Mouse (Mus musculus) layer of hippocampus, adult 18-20 months (tissue): Measurements from ENCODE around the gene Pbx1. TPM values are rescaled to one million over a fixed set of nuclear protein-coding genes. Genes with fewer than 3 reads are reported as not detected.
A peak's percentile ranks its signal among the peaks of the same experiment; 100 is the strongest.

Experiments used
- DNase-seq, 2 experiments: peaks; one replicate each; pipeline ENCODE4 v3.0.0; 2022; ENCODE audit warnings: low spot score in 2 of 2
- total RNA-seq, 2 experiments: library from RNA; stranded (reverse); gene quantifications; 2 replicates each; pipeline ENCODE4 v1.2.3; 2021

Pbx1 gene
- total RNA-seq, 2 experiments from 2014 or later = 122 to 127 TPM

DNA sequence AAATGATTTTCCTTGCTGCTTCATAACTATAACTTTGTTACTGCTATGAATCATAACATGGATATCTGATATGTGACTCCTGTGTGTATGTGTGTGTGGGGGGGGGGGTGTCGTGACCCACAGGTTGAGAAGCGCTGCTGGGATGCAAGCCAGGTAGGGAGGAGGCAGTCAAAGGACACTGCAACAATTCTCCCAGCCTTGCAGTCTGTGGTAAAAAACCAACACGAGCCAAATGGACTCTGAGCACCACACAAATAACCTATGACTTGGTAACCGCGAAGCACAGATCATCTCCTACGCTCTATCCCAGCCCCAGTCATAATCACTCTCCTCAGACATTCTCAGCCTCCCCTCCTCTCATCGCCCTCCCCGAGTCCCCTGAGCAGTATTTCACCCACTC lies 87.2 kb downstream of the Pbx1 start:
- DNase-seq = no peak

DNA sequence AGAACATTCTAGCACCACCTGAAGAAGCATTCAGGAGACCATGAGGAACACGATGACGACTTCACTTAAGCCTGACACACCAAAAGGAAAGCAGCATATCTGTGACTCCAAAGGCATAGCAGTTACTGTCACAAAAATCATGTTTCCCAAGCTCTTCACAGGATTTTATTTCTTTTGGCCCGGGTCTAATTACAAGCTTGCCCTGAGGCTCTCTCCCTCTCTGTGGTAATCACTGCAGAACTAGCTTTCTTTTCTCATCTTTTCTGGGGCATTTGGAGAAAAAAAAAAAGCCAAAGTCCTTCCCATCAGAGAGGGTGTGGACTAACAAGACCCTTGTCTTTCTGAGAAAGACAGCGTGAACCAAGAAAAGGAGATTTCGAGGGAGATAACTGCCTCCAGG lies 87.8 kb downstream of the Pbx1 start:
- no peak for DNase-seq

DNA sequence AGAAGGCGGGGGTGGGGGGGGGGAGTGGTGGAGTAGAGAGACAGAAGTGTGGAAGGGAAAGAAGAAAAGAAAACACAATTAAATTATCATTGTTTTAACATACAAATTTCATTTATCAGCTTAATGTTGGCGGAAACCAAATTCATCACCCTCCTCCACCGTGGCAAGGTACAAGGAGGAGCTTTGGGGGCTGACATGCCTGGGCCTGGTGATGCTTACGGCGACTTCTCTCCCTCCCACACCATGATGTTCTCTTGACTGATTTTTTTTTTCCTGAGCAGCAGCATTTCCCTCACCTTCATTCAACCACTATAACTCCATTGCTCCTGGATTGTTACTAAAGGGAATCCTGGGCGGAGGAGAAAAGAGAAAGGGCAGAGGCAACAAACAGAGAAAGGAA lies 89.8 kb downstream of the Pbx1 start:
- DNase-seq = no peak

DNA sequence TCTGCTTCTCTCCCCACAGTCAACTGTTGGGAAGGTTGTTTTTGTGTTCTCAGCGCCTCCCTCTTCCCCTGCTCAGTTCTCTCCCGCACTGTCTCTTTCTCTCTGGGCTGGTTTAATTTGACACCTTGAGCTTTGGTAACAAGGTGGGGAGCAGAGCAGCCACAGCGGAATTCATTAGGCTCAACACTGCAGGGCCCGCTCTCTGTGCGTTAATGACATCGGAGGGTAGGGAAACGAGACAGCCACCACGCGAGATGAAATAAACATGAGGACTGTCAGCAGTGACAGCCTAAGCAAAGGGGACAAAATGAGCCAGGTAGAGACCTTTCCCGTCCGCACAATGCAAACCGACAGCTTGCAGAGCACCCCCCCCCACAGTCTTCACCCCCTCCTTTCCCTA lies 90.2 kb downstream of the Pbx1 start:
- DNase-seq = no peak

DNA sequence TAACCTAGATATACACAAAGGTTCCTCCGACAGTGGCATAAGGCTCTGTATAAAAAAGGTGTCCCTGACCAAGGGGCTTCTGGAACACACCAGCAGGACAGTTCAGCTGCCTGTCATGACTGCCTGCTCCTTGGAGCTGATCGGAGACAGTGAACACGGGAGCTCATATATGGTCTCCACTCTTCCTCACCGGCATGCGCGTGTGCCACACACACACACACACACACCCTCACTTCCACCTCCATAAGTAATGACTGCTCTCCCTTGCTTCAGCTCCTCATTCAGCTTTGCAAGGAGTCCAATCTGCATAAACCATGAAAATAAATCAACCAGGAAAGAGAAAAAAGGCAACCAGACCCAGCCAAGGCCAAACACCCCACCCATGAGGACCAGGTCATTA lies 90.7 kb downstream of the Pbx1 start:
- no peak for DNase-seq

DNA sequence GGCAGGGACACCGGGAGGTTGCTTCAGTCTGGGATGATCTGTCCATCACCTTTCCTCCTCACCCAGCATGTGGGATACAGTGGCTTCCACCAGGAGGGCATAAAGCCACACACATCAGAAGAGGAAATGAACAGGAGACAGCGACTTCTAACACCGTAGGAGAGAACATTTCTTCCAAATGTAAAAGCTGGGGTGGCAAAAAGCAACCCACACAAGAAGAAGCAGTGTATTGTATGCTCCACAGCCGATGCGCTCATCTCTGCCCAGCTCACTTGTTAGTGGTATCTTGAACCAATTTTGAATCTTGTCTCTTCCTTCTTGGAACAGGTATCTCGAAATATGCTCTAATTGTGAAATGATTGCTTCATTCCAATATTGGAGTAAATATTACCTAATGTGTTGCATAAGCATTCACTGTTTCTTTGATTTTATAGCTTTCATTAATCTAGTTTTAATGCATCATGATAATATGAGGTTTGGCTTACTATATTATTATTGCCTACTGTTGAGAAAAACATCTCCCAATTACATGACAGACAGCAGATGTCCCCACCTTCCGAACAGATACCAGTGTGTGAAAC lies 95.7 kb downstream of the Pbx1 start:
- no peak for DNase-seq

DNA sequence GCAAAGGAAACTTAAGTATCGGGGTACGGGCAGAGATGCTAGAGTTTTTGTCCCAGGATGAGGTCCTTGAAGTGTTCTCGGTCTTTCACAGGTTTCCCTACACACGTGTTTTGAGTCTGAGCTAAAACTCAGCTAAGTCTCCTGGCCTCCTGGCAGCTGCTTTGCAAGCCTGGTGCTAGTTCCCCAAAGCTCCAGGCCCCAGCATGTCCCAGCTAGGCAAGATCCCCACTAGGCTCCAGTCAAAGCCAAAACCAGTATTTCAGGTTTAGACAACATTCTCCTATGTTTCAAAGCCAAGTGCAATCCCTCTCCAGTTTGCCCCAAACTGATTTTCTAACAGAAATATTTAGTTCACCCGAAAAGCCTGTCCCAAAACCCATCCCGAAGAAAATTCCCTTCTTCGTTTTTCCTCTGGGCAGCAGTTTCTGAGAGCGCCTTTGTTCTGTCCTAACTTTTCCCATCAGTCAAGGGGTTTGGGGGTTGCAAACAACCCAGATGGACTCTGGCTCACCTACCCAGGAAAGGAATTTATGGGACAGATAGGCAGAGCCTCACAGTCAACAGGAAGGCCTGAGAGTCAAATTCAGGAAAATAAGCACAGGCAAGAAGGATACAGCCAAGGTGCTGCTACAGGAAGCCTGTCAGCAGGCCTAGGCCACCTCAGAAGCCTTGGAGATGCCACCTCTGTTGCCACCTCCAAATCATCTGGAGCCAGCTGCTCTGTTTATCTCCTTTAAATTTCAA lies 97.1 kb downstream of the Pbx1 start:
- DNase-seq = no peak

DNA sequence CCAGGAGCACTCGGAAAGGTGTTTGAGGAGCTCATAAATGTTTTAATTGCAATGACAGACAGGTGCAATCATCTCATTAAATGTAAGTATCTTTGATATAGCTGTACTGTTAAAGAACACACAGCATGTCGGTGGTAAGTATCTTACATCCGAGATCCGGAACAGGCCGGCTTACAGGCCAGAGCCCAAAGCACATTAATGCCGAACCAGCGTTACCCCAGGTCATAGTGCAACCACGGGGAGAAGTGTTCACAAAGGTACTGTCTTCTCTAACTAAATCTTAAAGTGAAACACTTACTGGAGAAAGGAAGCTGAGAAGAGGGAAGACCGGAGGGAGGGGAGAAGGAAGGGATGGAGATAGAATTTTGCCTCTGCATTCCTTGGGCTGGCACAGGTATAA lies 100.0 kb downstream of the Pbx1 start:
- no peak for DNase-seq

DNA sequence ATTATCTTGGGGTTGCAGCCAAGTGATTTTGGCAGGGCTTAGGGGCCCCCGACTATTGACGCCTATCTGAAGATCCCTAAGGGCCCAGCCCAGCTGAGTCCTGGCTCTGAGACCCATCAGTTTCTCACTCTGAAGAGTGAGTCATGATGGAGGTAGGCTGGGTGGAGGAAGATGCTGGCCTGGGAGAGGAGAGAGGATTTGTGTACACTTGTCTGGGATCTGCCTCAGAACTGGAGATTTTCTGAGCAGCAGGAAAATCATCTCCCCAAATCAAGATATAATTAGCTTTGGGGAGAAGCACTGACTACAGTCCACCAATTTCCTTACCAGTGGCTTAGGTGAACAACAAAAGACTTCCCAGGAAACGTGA lies 103.8 kb downstream of the Pbx1 start:
- no peak for DNase-seq

DNA sequence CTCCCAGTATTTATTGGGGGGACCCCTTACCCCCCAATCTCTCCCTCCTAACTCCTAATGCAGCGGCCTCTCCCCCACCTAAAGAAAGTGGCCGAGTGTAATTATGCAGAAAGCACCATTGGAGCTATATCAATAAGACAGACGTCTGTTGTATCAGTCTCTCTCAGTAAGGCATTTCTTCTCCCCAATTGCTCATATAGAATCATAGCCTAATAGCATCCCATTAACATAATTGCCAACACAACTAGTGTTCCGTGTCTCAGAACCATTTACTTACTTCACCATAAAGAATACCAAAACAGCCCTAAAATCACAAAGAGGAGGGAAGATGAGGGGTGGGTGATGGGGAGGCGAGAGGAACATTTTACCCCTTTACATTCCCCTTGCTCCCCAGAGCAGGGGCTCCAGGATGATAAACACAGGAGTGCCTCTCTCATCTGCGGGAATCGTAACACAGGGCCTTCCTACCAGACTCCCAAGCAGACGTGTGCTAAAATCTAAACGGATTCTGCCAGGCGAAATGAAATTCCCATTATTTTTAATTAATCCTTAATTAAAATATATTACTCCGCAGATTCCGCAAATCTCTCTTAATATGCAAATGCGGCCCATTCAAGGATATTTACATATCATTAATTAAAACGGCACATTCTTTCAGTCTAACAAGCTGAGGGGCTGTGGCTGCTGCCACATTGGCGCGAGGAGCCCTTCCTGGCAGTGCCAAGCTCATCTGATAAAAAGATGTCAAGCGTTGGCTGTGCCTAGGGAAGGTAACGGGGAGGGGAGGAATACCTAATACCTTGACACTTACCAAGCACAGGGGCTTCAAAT lies 104.5 kb downstream of the Pbx1 start:
- no peak for DNase-seq

DNA sequence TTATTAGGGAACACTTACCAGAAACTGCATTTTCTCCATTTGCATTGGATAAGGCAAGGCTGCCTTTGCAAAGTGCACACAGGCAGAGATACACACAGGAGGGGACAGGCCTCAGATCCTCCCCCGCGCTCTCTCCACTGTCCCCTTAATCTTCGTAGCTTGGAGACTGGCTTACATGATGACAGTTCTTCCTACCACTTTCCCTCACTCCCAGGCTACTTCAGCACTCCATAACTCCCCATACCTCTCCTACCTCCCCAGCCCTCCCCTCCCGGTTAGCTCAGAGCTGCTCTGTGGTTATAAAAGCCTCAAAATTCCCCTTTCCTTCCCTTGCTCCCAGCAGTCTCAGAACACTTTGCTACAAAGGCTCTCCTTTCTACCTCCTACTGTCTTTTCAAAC lies 106.3 kb downstream of the Pbx1 start:
- DNase-seq = no peak

DNA sequence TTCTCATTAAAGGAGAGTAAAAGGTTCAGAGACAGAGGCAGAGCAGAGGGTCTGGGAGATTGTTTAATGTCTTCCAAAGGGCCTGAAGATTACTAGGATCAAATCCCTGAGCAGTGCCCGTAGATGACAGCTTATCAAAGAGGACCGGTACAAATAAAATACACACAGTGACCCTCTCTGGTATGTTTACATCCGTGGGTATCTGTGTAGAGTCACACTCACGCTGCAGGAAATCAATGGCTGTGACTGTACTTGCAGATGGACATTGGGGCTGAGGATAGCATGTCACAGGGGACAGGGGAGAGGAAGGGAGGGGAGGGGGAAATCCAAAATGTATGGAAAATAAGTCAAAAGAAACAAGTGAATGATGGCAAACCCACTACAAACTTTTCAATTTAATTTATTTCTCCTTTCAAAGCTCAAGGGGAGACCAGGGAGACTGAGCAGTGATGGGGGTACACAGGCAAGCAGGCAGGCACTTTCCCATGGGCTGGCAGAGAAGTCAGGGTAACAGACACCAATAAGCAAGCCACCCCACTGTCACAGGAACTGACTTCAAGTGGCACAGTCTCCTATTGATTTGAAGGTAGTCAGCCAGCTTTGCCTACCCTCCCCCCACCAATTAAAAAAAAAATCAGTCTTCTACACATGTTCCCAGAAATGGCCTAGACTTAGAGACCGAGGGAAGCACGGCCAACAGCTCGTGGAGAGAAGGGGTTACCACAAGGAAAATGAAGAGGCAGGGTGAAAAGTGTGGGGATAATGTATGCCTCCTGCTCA lies 107.6 kb downstream of the Pbx1 start:
- no peak for DNase-seq

DNA sequence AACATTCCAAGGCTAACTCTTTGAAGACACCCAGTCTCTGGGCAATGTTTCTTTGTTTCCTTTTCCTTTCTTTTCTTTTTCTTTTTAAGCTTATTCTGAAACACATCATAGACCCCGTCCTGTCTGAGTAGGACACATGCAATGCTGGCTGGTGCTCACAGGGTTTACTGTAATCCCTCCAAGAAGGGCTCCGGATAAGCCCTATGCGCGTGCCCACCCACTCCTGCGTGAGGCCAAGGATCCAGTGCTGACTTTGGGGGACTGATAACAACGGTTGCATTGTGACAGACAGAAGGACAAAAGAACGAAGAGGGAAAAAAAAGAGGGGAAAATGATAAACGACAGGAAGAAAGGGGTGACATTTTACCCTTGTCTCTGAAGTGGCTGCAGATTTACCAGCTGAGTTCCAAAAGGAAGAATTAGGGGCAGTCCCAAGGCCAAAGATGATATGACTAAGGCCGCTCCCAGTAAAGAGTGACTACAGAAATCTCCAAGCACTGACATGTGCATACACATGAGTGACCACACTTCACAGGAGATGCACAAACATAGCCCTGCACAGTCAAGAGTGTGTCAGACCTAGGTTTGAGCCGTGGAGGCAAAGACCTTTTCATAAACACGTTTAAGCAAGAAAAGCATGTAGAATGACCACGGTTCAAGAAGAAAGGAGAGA lies 108.5 kb downstream of the Pbx1 start:
- DNase-seq = no peak

DNA sequence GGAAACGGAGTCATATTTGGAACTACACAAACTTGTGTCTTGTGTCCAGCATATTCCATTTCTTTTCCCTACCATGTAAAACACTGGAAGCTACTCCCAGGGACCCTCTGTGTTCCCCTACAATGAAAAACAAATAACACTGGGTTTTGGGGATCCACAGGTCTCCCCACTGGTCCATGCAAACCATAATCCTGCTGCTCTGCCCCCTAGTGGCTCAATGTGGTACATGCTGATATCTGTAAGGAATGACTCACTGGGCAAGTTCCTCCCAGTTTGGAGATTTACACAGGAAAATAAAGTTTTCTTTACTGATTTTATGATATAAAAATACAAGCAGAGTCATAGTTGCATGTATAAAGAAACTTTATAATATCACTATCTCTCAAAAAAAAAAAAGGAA lies 109.2 kb downstream of the Pbx1 start:
- peak in 1 of 2 experiments; percentile 63 for DNase-seq

DNA sequence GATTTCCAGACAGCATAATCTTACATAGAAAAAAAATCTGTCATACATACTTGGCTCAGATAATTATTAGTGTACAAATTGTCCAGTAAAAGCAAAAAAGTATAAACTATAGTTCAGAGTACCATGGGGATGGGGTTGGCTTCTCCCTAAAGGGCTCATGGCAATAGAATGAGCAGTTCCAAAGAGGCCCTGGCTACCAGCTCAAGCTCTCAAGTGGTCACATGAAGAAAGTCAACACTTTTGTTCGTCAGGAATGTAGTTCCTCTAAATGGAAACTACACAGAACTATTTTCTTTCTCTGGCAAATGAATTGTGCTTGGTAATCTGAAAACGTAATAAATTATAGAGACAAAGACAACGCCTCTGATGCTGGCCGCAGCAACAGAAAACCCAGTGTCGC lies 112.4 kb downstream of the Pbx1 start:
- no peak for DNase-seq

DNA sequence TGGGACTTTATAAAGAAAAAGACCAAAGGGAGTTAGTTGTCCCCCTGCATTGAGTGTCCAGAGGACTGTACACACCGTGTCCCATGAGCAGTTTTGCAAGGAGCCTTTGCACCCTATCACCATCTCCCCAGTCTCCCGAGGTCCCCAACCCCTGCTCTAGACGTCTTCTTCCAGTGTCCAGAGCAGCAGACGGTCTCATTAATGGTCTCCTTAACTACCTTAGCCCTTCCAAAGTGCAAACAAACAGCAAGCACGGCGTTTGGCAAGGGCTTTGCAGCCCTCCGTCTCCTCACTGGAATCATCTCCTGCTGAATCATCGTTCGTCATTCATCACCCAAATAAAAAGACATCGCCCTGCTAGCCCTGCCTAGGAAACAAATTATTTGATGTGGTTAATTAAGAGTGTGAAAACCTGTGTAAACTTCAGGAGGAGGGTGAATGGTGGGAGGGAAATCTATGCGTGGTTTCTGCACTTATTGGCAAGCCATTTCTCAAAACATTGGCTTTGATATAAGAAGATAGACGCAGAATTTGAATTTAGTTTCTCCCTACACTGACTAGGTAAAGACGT lies 113.1 kb downstream of the Pbx1 start:
- no peak for DNase-seq

DNA sequence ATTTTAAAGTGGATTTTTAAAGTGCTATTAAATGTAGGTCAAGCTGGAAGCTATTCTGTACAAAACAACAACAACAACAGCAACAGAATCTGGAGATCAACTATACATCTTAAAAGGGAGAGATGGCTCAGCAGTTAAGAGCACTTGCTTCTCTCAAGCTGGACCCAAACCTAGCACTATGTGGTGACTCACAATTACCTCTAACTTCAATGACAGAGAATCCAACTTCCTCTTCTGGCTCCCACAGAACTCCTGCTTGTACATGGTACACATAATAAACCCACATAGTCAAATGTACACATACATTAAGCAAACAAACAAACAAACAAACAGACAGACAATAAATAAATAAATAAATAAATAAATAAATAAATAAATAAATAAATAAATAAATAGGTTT lies 118.3 kb downstream of the Pbx1 start:
- DNase-seq = no peak

DNA sequence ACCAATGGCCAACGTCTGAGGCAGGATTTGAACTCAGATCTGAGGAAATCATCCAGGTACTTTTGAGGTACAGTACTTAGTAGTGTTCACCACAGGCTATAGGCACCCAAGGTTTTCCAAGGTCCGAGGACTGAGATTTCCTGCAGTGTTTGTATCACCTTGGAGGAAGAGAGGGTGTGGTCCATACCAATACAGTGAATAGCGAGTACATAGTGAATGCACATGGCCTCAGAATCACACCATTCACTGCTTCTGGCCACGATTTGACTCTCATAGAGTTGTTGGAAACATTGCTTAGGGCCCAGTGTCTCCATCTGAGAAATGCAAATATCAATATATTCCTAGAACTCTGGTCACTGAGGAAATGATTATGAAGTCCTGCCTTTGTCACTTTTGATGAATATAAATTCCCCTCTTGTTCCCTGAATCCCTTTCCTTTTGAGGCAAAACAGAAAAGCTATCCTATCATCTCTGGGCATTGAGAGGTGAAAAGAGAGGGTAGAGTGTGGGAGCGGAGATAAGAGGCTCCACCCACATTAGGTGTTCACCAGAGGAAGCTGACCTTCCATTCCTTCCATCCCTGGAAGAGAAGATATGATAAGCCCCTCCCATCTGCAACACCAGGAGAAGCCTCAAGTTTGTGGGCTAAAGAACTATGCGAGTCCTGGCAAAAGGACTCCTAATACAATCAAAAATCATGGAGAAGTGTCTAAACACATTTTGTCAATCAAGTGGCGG lies 119.2 kb downstream of the Pbx1 start:
- no peak for DNase-seq

DNA sequence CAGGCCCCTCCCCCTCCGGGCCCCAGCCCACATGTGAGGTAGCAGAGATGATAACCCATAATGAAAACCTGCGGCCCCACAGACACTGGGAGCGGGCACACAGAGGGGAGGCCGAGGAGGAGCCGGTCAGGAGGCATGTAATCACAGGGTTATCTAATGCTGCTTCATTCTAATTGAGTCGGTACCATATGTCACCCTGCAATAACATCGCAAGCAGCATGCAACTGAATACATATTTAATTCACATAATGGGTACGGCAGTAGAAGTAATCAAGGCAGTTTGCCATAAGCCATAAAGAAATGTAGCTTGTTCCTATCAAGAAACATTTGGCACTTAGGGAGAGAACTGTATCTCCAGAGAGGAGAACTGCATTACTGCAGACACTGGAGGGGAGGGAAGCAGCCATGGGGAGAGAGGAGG lies 123.0 kb downstream of the Pbx1 start:
- DNase-seq = peak in 1 of 2 experiments; percentile 46
